Mouse (Mus musculus): ENCODE data around the gene H2bfm. TPM values are rescaled to one million over a fixed set of nuclear protein-coding genes. Genes with fewer than 3 reads are reported as not detected.
"Not testable (repeated sequence)": the region's sequence is repeated elsewhere in the genome, so short reads cannot be mapped to it uniquely, and the experiment has no call there.

Gene H2bfm
- not detected in 2 replicates for polyA plus RNA-seq (2012)

- TF ChIP-seq GATA1 (IDR thresholded peaks at IDR 0.05; ENCODE audit: low read length), result no peak
These were observed at the start of gene H2bfm for GRCm38 (mm10) chrX:136927031-136927430. Gene H2bfm, plus strand, starts transcription at chrX:136927325.

- no peak for TF ChIP-seq GATA1 (IDR thresholded peaks at IDR 0.05; ENCODE audit: low read length)
These were observed 31.4 kb upstream of the H2bfm start for GRCm38 (mm10) chrX:136895757-136896156.

GRCm38 (mm10) chrX:136904369-136904768 lies 22.8 kb upstream of the H2bfm start:
- no peak for TF ChIP-seq GATA1 (IDR thresholded peaks at IDR 0.05; ENCODE audit: low read length)

GRCm38 (mm10) chrX:136925863-136926262 lies 1.3 kb upstream of the H2bfm start:
- TF ChIP-seq GATA1 (IDR thresholded peaks at IDR 0.05; ENCODE audit: low read length), result no peak

GRCm38 (mm10) chrX:136937985-136938384 lies 10.9 kb downstream of the H2bfm start:
- no peak for TF ChIP-seq GATA1 (IDR thresholded peaks at IDR 0.05; ENCODE audit: low read length)

GRCm38 (mm10) chrX:136959688-136960087 lies 32.6 kb downstream of the H2bfm start:
- TF ChIP-seq GATA1 (IDR thresholded peaks at IDR 0.05; ENCODE audit: low read length), result no peak

GRCm38 (mm10) chrX:136975397-136975796 lies 48.3 kb downstream of the H2bfm start, which contains the start of gene Tmsb15b2:
Gene Tmsb15b2, minus strand, starts transcription at chrX:136975497.
- TF ChIP-seq GATA1 (IDR thresholded peaks at IDR 0.05; ENCODE audit: low read length), result not testable (repeated sequence)

GRCm38 (mm10) chrX:136976424-136977084 lies 49.4 kb downstream of the H2bfm start, which contains the start of the genes Tmsb15l and Tmsb15b1:
Gene Tmsb15l, minus strand, starts transcription at chrX:136976869.
Gene Tmsb15b1, minus strand, starts transcription at chrX:136976874.
- no peak for TF ChIP-seq GATA1 (IDR thresholded peaks at IDR 0.05; ENCODE audit: low read length)

Other genes starting within 250 kb of the H2bfm start
- gene Tceal1, start 219.3 kb upstream of the H2bfm start, polyA plus RNA-seq (2012), result not detected in 2 replicates
- 480 and 619 TPM in 2 replicates for gene Morf4l2, start 183.6 kb upstream of the H2bfm start, polyA plus RNA-seq (2012)
- not detected in 2 replicates for gene Glra4, start 147.2 kb upstream of the H2bfm start, polyA plus RNA-seq (2012)
- 0.11 and 0.13 TPM in 2 replicates for gene Plp1, start 104.7 kb upstream of the H2bfm start, polyA plus RNA-seq (2012)
- not detected in 2 replicates for gene Rab9b, start 58.6 kb upstream of the H2bfm start, polyA plus RNA-seq (2012)
- gene Tmsb15b2, start 48.2 kb downstream of the H2bfm start, polyA plus RNA-seq (2012), result not detected in 2 replicates
- gene Tmsb15l, start 49.5 kb downstream of the H2bfm start, polyA plus RNA-seq (2012), result not detected in 2 replicates
- gene Tmsb15b1, start 49.5 kb downstream of the H2bfm start, polyA plus RNA-seq (2012), result not detected in 2 replicates
- not detected in 2 replicates for gene Zcchc18, start 65.8 kb downstream of the H2bfm start, polyA plus RNA-seq (2012)
- 0.42 and 0.73 TPM in 2 replicates for gene Slc25a53, start 111.0 kb downstream of the H2bfm start, polyA plus RNA-seq (2012)
- gene Fam199x, start 122.3 kb downstream of the H2bfm start, polyA plus RNA-seq (2012), result 1.9 and 2.4 TPM in 2 replicates
- gene Esx1, start 194.8 kb downstream of the H2bfm start, polyA plus RNA-seq (2012), result not detected in 2 replicates

All from G1E-ER4 (cell line).